Mouse (Mus musculus): Measurements from ENCODE around the gene Gm8229.
"Not testable (repeated sequence)": the region's sequence is repeated elsewhere in the genome, so short reads cannot be mapped to it uniquely, and the experiment has no call there.

The Gm8229 gene

GRCm38 (mm10) chr14:44365057-44365456, at the start of gene Gm8229:
TSS of gene Gm8229 (plus strand) at chr14:44365357.
- not testable (repeated sequence) for H3K4me1 ChIP-seq (replicated peaks; ENCODE audit: low read depth, low read length); H3K9me3 ChIP-seq (ENCODE audit: low read length); H3K27me3 ChIP-seq (ENCODE audit: insufficient read depth, low read length)

DNA sequence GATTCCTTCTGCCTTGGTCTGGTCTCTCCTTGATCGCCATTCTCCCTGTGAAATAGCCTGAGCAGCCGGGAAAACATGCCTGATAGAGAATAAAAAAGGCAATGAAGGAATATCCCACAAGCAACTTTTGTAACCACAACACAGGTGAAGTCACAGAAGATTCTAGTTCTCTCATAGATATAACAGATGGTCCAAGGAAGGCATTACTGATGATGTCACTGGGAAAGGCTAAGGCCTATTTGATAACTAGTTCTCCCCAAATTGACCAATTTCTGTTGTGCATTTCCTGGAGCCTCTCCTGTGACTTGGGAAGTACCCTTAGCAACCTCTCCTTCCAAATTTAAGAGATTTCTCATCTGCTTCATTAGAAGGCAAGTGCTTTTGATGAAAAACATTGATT, 26.7 kb upstream of the Gm8229 start, which contains the start of gene Gm5930:
Gene Gm5930 (minus strand): TSS at position 101 of the 400 bp plus-strand sequence.
- H3K9me3 ChIP-seq (ENCODE audit: low read length); H3K4me1 ChIP-seq (replicated peaks; ENCODE audit: low read depth, low read length); H3K27me3 ChIP-seq (ENCODE audit: insufficient read depth, low read length); H3K4me3 ChIP-seq (replicated peaks; ENCODE audit: low read length); H3K36me3 ChIP-seq (ENCODE audit: insufficient read depth, low read length): not testable (repeated sequence)

More at GRCm38 (mm10) chr14:44365057-44365456, at the start of gene Gm8229:
- H3K36me3 ChIP-seq (ENCODE audit: insufficient read depth, low read length); H3K4me3 ChIP-seq (replicated peaks; ENCODE audit: low read length): not testable (repeated sequence)

DNA sequence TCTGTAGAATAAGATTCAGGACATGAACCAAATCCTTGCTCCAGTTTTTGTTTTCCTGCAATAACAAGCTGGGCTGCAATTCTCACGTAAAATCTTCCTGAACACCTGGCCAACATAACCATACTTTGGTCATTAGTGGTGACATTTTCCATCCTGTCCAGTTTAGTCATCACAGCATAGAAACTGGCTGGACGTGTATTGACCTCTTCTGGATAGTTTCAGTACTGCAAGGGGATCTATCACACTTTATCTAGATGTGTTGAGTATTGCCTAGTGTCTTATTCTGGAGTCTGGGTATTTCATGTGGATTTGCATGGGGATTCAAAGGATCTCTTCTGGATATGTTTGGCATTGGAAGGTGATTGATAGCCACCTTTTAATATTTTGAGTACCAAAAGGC, 3.7 kb upstream of the Gm8229 start:
- H3K4me1 ChIP-seq (replicated peaks; ENCODE audit: low read depth, low read length); H3K4me3 ChIP-seq (replicated peaks; ENCODE audit: low read length); H3K27me3 ChIP-seq (ENCODE audit: insufficient read depth, low read length); H3K36me3 ChIP-seq (ENCODE audit: insufficient read depth, low read length); H3K9me3 ChIP-seq (ENCODE audit: low read length): not testable (repeated sequence)
- TF ChIP-seq CTCF (conservative IDR thresholded peaks at IDR 0.05; ENCODE audit: low read length), result peak; percentile 17

DNA sequence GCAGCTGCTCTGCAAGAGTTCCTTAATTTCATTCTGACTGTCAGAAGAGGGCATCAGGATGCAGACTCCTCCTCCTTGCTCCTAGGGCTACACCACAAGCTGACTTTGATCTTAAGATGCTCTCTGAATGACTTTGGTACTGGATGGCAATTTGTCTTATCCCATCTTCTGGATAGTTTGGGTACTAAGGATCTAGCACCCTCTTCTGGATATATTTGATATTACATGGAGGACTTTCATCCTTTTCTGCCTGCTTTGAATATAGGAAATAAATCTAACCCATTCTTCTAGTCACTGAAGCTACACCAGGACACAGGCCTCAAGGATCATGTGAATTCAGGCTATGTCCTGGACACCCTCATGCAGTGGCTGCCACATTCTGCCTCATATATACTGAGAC, 2.9 kb upstream of the Gm8229 start:
- H3K9me3 ChIP-seq (ENCODE audit: low read length); H3K4me1 ChIP-seq (replicated peaks; ENCODE audit: low read depth, low read length); H3K36me3 ChIP-seq (ENCODE audit: insufficient read depth, low read length); H3K27me3 ChIP-seq (ENCODE audit: insufficient read depth, low read length); H3K4me3 ChIP-seq (replicated peaks; ENCODE audit: low read length): not testable (repeated sequence)
- TF ChIP-seq CTCF (conservative IDR thresholded peaks at IDR 0.05; ENCODE audit: low read length), result peak; percentile 35

DNA sequence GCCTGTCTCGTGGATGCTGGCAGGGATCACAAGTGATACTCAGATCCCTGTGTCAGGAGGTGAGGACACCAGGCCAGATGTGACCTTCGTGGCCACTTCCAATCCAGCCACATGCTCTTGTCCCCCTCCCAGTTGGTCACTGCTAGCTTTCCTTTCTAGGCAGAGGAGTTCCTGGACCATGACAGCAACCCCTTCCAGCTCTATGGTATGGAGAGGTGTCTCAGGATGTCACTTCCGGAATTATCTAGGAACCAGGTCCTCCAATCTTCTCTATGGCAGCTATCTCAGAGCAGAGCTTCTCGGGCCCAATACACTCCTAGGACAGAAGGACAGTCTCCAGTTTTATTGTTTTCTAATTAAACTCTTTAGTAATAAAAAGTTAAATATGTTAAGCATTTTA, 19.1 kb downstream of the Gm8229 start:
- H3K4me3 ChIP-seq (replicated peaks; ENCODE audit: low read length); H3K9me3 ChIP-seq (ENCODE audit: low read length); H3K4me1 ChIP-seq (replicated peaks; ENCODE audit: low read depth, low read length); H3K36me3 ChIP-seq (ENCODE audit: insufficient read depth, low read length); H3K27me3 ChIP-seq (ENCODE audit: insufficient read depth, low read length): not testable (repeated sequence)

DNA sequence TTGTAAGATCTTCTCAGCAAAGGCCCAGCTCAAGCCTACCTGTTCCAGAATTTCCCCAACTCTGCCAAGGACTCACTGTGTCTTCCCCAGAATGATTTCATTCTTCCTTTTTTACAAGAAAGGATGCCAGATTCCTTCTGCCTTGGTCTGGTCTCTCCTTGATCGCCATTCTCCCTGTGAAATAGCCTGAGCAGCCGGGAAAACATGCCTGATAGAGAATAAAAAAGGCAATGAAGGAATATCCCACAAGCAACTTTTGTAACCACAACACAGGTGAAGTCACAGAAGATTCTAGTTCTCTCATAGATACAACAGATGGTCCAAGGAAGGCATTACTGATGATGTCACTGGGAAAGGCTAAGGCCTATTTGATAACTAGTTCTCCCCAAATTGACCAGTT, 45.4 kb downstream of the Gm8229 start, which contains the start of gene Gm3371:
Gene Gm3371 (minus strand): TSS at position 101 of the 400 bp plus-strand sequence.
- not testable (repeated sequence) for H3K4me3 ChIP-seq (replicated peaks; ENCODE audit: low read length); H3K4me1 ChIP-seq (replicated peaks; ENCODE audit: low read depth, low read length); H3K9me3 ChIP-seq (ENCODE audit: low read length); H3K36me3 ChIP-seq (ENCODE audit: insufficient read depth, low read length); H3K27me3 ChIP-seq (ENCODE audit: insufficient read depth, low read length)
